Mouse (Mus musculus) megakaryocyte, embryonic 14.5 days (primary cell): ENCODE measurements around the gene Plxnd1.

Source experiments
- FLI1 ChIP-seq: IDR thresholded peaks from 2 replicates; pipeline ENCODE4 v1.6.1; 2012; ENCODE audit warnings: low read length, inconsistent platforms, mixed read lengths
- GATA1 ChIP-seq: IDR thresholded peaks from 3 replicates; pipeline ENCODE4 v1.6.1; 2012; ENCODE audit warnings: mixed read lengths, low read length, inconsistent platforms, borderline replicate concordance

- no peak for TF ChIP-seq FLI1
- no peak for TF ChIP-seq GATA1
Observed at GRCm38 (mm10) chr6:115940603-115941002, 54.2 kb downstream of the Plxnd1 start.
